Mouse (Mus musculus) megakaryocyte-erythroid progenitor cell, adult 5-6 weeks (primary cell): ENCODE results near the gene Vipr1. TPM values are rescaled to one million over a fixed set of nuclear protein-coding genes. Genes with fewer than 3 reads are reported as not detected.
A peak's percentile ranks its signal among the peaks of the same experiment; 100 is the strongest.

ENCODE experiments used
- ATAC-seq: replicated peaks from 2 replicates; pipeline ENCODE4 v1.8.0; 2016; ENCODE audit warnings: mild to moderate bottlenecking, inconsistent platforms; ENCODE audit not compliant: severe bottlenecking, poor library complexity, low FRiP score, low TSS enrichment
- total RNA-seq, 2 experiments: library from RNA; stranded (forward) in 1 of 2; stranded (reverse) in 1 of 2; fragments of 200-1000, 215-1000 nt in 1 of 2; fragments of >200 nt in 1 of 2; fragmentation: Nextera tagmentation in 1 of 2; gene quantifications; 2 replicates each; pipeline ENCODE4 v1.2.3; 2014 to 2017

Gene Vipr1
- total RNA-seq, 2 experiments from 2014 or later, result not detected

DNA sequence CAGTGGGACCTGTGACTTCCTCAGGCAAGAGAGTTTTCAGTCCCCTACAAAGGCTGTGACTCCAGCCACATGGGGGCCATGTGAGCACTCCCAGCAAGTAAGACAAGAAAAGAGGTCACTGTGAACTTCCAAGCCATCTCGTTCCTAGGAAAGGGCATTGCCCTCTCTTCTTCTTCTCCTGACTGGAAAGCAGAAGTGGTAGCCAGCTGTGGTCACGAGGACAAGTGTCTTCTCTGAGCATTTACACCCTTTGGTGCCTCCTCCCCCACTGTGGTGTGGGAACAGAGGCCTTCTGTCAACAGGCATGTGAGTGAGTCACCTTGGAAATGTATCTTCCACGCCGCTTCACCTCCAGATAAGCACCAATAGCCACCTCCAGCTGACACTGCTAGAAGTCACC lies 10.6 kb upstream of the Vipr1 start:
- no peak for ATAC-seq

DNA sequence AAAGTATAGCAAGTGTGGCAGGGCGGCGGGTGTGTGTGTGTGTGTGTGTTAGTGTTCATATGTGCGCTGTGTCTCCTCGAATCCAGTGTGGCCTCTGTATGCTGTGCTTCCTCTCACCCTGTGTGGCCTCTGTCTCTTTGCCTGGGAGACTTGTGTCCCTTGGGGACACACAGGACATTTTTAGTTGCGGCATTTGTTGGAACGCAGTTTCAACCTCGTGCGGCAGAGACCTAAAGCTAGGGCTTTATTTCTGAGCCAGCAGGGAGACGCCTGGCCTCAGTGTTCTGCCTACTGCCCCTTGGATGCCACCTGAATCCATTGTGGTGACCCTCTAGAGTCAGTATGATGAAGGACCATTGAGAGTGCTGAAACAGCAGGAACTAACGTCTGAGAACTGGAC lies 9.6 kb upstream of the Vipr1 start:
- ATAC-seq, result no peak

DNA sequence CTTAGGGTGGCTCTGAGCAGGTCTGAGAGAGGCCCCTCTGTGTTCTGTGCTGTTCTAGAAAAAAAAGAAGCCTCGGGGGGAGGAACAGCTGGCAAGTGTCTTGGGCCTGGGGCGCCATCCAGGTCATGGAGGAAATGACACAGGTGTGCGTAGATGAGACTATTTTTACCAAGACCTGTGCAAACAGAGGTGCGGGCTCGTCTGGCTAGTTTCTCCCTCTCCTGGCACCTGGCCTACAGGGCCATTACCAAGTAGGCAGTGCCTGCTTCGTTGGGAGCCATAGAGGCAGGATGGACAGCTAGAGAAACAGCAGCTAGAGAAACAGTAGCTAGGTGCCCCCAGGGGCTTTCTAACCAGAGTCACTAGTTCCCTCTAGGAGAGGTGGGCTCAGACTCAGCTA lies 9.2 kb upstream of the Vipr1 start:
- no peak for ATAC-seq

DNA sequence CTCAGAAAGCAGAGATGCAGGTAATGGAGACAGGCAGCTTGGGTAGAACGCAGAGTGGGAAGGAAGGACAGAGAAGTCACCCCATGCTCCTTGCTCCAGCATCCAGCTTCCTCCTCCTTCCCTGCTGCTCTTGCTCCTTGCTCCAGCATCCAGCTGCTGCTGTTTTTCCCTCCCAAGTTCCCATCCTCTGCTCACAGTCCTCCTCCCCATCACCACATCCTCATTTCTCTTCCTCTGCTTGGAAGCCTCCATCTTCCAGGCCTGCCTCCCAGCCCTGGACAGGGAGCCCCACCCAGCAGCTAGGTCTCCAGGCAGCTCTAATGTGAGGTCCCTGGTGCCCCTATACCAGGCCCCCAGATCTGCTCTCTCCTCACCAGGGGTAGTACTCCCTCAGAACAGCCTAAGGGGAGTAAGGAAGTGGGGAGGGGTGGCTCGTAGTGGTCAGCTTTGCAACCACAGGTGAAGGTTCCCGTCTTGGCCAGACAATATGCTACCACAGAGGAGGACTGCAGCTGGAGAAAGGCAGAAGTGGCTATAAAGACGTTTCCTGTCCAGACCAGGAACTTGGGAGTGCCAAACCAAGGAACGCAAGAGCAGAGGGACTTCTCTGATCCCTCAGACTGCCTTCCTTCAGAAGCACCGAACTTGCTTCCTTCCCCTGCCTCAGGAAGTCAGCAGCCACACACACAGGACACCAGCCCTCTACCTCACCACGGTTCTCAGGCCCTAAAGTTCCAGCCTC lies 6.5 kb upstream of the Vipr1 start:
- ATAC-seq, result no peak

DNA sequence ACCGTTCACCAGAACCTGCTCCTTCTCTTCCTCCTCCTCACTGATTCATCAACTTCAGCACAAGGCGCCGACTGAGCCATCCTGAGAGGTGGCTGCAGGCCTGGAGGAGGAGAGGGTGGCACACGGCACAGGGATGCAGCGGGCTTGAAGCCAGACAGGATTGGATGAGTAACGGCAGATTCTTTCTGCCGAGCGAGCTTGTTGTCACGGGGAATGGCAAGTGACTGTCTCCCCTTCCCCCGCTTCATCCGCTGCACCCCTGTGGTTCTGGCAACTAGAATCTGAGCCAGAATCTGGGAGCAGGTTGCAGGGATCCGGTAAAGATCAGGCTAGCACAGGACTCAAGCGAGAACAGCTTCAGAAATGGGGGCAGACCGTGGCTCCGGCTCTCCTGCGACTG lies 2.7 kb upstream of the Vipr1 start:
- ATAC-seq, result no peak

DNA sequence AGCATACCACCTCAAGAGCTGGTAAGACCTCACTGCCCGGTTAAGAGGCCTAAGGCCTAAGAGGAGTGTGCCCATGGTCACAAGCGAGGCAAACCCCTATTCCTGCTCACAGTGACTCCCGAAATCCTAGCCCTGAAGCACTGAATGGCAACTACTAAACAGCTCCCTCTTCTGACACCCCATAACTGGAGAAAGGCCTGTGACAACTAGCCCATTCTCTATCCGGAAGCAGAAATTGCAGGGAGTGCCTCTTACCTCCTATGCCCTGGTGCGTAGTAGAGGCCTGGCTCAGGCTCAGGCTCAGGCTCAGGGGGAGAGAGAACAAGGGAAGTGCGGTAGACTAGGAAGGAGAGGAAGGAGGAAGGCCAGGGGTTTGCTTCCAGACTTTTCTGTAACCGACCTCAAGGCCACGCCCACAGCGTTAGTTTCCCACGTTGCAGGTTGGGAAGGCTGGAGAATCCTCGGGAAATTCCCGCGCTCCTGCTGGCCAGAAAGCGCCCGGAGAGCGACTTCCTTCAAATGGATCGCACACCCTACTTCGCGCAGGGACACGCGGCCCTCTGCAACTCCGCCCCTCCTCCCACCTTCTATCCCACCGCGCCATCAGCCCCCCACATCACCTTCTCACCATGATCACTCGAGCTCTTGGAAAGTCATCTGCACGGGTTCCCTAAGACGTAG lies 1.1 kb upstream of the Vipr1 start:
- ATAC-seq, result no peak

DNA sequence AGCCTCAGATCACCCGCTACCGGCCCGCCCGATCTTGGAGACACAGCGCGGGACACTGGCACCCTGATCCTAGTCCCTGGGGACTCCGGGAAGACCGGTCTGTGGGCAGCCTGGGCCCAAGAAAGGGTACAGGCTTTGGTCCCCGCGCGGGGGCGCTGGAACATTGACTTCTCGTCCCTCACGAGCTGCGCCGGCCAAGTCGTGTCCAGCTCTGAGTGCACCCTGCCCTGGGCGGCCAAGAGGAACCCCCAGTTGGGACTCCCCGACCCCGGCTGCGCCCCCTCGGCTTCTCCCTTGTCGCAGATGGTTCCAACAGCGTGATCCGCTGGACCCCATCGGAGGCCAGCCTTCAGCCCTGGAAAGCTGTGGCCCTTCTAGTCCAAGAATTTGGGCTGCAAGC lies 515 bp upstream of the Vipr1 start, which contains the start of gene Lyzl4:
Gene Lyzl4 (minus strand): TSS at position 96 of the 400 bp plus-strand sequence.
- peak; percentile 54 for ATAC-seq

DNA sequence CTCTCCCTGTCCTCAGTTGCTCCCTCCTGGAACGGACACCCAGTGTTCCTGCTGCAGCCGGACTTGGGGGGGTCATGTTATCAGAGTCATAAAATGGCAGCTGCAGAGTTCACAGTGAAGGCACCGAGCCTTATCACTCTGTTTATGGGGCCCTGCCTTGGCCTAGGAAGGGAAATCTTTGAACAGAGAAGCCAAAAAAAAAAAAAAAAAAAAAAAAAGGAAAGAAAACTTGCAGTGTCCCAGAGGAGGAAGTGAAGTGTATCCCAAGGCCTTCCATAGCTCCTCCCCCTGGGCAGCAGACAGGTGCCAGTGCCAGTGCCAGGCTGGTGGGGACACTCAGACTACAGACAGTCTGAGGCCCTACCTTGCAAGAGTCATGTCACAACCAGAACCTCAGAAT lies 2.3 kb downstream of the Vipr1 start:
- ATAC-seq, result no peak

DNA sequence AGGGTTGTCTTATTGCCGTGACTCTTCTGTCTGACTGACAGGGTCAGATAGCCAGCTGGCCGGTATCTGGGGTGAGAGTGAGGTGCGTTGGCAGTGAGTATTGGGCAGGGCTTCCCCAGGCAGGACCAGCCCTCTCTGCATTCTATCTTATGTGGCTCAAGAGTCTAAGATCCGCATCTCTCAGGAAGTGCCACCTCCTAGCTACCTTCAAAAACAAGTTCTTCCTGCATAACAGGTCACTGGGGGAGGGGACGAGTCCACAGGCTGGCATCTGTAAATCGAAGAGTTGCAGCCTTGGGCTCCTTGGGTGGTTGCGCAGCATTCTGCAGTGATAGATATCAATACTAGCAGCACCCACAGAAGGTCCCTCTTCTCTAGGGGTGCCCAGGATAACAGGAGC lies 4.5 kb downstream of the Vipr1 start:
- ATAC-seq, result no peak

DNA sequence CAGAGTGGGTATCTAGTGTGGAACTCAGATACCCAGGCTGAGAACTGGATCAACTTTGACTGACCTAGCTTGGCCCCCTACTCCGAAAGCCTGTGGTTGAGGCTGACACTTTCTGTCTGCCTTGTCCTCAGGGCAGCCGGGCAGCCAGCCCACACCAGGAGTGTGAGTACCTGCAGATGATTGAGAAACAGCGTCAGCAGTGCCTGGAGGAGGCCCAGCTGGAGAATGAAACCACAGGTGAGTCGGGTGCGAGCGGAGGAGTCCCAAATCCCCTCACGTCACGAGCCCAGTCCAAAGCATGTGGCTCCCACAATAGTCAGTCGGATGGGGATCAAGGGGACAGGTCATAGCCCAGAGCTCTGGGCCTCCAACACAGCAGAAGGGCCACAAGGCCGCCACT lies 11.2 kb downstream of the Vipr1 start:
- ATAC-seq, result no peak

DNA sequence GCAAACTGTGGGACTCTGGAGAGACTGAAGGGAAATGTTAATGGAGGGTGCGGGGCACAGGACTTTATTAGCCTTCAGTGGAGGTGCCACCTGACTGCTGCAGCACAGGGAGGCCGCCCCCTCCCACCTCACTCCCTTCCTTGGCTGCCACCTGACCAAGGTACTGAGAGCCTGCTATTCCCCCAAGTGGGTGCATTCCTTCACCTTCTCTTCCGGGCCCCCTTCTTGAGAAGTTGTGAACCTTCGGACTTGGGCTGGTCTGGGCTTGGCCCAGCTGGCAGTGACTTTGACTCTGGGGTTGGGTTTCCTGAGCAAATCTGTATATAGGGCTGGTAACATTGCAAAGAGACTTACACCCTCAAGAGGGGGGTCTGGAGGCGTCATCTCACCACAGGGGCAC lies 13.8 kb downstream of the Vipr1 start:
- no peak for ATAC-seq

DNA sequence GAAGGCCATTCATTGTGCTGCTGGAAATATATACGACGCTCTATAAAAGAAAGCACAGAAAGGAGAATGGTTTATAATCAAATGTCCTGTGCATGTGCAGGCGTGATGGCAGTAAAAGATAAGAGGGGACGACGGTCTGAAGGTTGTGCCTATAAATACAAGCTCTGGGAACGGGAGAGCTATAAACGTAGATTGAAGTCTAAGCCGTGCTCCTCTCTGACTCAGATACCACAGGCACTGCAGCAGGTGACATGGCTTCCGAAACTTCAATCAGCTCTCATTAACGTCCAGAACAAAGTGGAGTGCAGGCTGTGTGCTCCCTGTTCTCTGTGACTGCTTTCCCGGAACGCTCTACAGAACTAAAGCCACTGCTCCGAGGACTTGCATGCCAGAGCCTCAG lies 14.6 kb downstream of the Vipr1 start:
- no peak for ATAC-seq

DNA sequence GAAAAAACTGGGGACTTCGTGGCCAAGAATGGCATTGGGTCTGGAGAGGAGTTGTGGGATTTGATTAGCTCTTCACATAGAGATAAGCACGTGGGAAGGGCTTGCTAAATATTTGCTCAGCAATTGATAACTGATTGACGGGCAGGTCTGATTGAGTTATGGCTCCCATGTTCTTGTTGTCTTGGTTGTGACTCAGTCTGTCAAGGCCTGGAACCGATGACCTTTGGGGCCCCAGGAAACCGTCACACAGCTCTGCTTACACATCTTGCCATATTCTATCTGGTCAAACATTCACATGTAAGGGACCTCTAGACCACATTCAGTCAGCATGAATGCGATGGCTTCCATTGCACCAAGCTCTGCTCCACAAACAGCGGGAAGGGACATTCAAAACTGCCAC lies 15.7 kb downstream of the Vipr1 start:
- ATAC-seq, result no peak

DNA sequence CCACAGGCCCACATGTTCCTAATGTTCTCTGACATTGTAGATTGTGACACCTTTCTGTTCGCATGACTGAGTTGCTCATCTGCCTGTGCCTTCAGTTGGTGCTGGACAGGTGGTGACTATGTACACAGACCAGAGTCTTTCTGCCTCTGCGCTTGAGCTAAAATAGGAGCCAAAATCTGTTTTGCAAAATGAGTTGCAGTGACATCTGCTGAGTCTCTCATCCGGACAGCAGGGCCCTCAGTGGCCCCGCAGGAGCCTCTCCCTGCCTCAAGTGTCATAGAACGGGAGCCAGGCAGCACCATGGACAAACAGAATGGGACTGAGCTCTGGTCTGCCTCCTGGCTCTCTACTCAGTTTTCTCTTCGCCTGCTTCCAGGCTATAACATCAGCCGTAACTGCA lies 17.3 kb downstream of the Vipr1 start:
- no peak for ATAC-seq

DNA sequence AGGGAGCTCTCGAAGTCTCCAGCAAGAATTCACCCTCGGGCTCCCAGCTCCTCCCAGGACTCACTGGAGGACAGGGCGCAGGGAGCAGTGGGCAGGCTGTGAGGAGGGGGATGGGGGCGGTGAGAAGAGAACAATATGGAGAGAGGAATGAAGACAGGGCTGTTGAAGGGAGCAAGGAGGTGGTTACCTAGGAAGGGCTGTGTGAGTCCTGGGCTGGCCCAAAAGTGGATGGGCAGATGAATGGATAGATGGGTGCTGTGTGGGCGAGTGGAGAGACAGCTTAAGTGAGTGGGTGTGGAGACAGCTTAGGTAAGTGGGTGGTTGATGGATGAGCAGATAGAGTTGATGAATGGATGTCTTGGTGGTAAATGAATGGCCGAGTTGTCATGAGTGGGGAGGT lies 21.0 kb downstream of the Vipr1 start:
- ATAC-seq, result no peak

DNA sequence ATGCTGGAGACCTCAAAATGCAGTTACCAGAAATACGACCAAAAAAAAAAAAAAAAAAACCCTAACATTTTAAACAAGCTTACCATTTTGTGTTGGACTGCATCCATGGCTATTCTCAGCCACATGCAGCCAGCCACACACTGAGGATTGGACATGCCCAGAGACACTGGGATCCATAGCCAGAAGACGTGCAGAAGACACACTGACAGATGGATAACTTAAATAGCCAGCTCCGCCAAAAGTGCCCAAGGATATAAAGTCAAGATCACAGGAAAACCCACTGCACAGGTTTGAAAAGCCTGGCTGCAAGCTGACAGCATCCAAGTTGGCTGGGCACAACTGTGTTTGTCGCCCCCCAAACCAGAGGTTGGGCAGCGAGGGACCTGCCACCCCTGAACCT lies 21.6 kb downstream of the Vipr1 start:
- ATAC-seq, result no peak

DNA sequence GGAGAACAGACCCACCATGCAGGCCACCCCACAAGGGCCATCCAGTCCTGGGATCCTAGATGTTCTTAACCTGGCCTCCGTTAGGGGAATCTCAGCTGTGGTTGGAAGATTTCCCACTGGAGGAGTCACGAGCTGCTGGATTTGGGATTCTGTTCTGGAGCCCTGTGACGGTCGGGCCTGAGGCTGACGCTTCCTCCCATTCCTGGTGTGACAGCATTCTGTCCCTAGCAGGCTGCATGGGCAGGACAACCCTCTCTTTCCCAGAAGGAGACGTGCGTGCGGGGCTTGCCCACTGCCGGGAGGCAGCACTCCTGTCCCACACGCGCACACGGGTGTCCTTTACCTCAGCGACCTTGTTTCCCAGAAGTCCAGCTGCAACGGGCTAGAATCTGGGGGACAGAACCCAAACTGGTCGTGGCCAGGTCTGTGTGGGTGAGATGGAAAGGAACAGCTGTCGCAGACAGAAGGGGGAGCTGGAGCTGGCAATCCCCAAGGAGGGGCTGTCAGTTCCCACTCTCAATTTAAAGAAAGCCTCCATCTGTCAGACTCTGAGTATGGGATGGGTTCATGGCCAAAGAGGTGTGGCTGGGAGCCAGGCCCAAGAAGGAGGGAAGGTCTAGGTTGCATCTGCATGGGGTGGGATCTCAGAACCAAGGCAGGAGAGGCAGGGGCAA lies 24.6 kb downstream of the Vipr1 start:
- ATAC-seq, result no peak

DNA sequence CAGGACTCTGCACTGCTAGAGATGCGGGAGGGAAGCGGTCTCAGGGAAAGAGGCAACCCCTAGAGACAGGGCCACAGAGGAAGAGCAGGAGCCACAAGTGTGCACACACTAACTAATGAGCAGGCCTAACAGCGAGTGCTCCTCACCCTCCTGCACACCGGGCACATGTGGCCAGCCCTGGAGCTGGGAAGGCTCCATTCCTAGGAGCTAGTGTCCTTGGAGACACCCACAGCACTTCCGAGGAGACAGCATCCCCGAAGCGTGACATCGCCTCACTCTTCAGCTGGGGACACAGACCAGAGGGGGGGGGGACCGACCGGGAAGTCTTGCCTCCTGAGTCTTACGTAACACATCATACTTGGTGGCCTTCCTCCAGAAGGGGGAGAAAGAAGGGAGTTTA lies 25.3 kb downstream of the Vipr1 start:
- no peak for ATAC-seq

DNA sequence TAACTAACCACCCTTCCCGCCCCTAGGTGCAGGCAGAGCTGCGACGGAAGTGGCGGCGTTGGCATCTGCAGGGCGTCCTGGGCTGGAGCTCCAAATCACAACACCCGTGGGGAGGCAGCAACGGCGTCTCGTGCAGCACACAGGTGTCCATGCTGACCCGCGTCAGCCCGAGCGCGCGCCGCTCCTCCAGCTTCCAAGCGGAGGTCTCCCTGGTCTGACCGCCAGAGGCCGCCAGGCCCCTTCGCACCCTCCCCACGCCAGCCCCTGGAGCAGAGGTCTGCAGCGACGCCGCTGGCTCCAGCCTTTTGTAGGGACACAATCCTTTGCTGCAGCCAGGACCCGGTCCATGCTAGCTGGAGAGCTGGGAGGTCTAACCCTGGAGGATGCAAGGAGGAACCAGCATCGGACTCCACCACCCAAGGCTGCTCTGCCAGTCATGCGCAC lies 26.9 kb downstream of the Vipr1 start:
- ATAC-seq, result peak; percentile 54

DNA sequence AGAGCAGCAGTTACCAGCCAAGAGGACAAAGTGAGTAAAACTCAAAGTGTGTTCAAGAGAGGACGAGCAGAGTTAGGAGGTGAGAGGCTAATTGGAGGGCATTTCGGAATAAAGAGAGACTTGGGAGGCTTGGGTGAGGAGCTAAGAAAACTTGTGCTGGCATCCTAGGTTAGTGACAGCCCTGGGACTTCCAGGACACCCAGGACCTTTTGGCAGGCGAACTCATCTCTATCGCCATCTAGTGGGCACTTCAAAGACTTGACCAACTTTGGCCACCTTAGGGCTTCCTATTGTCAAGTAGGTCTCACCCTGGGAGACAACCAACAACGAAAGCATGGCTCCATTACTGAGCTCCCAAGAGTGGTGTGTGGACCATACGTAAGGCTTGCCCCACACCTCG lies 28.8 kb downstream of the Vipr1 start:
- peak; percentile 62 for ATAC-seq

DNA sequence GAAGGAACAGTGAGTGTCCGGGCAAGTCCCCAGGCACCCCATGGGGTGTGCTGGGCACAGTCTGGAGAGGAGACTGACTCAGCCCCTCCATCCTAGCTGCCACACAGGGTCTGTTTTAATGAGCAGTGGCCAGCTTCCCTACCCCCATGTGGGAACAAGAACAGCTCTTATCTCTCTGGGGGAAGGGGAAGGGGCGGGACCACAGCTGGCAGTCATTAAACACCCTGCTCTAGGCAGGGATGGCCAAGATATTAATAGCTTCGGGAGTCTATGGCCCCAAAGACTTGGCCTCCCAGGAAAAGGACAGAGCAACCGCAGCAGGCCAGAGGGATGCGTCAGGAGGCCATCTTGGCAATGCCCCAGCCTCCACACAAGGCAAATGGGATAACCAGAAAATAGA lies 29.8 kb downstream of the Vipr1 start:
- no peak for ATAC-seq
